Mouse (Mus musculus) liver, postnatal 0 days (tissue): Measurements from ENCODE around the gene Wapl. TPM values are rescaled to one million over a fixed set of nuclear protein-coding genes. Genes with fewer than 3 reads are reported as not detected.

Source experiments
- ATAC-seq: fragments of 200-750 bp; cut with Nextera tagmentation; 2 replicates; pipeline ENCODE4 v1.8.0; 2017; ENCODE audit warnings: mild to moderate bottlenecking, moderate library complexity
- DNase-seq: peaks from one replicate; pipeline ENCODE4 v3.0.0-alpha.2; 2016
- H3K27ac ChIP-seq: fragments of 300-500 bp; sonication (generic); 2 replicates; pipeline ENCODE4 v1.5.1; 2014; ENCODE audit warnings: antibody characterized with exemption, moderate library complexity, mild to moderate bottlenecking, low read depth
- H3K27me3 ChIP-seq: fragments of 300-500 bp; sonication (generic); 2 replicates; pipeline ENCODE4 v1.6.1; 2014; ENCODE audit warnings: low read length, control low read depth, mixed read lengths; ENCODE audit not compliant: insufficient read depth
- H3K36me3 ChIP-seq: fragments of 300-500 bp; sonication (generic); replicated peaks from 2 replicates; pipeline ENCODE4 v1.6.1; 2014; ENCODE audit warnings: mild to moderate bottlenecking, control low read depth, low read length, moderate library complexity, mixed read lengths; ENCODE audit not compliant: insufficient read depth
- H3K4me1 ChIP-seq: fragments of 300-500 bp; sonication (generic); 2 replicates; pipeline ENCODE4 v1.6.1; 2014; ENCODE audit warnings: antibody characterized with exemption, mild to moderate bottlenecking, control low read depth; ENCODE audit not compliant: insufficient read depth
- H3K4me2 ChIP-seq: fragments of 300-500 bp; sonication (generic); 2 replicates; pipeline ENCODE4 v1.6.1; 2014; ENCODE audit warnings: low read depth, mild to moderate bottlenecking, low read length, moderate library complexity, mixed read lengths
- H3K4me3 ChIP-seq: fragments of 300-500 bp; sonication (generic); 2 replicates; pipeline ENCODE4 v1.5.1; 2014; ENCODE audit warnings: low read depth, low read length
- H3K9ac ChIP-seq: fragments of 300-500 bp; sonication (generic); replicated peaks from 2 replicates; pipeline ENCODE4 v1.6.1; 2014; ENCODE audit warnings: mild to moderate bottlenecking, moderate library complexity
- H3K9me3 ChIP-seq: fragments of 300-500 bp; sonication (generic); 2 replicates; pipeline ENCODE4 v1.6.1; 2016; ENCODE audit warnings: mild to moderate bottlenecking, control low read depth, low read length, mixed read lengths
- CTCF ChIP-seq: sonication (generic); IDR thresholded peaks from 2 replicates; pipeline ENCODE4 v1.5.1; 2016; ENCODE audit warnings: antibody characterized with exemption, low read depth
- EP300 ChIP-seq: IDR thresholded peaks from 2 replicates; pipeline ENCODE4 v1.6.1; 2016; ENCODE audit warnings: antibody characterized with exemption, low read depth, mild to moderate bottlenecking
- WGBS: fragments of 180-500 bp; shearing (Covaris S2); extraction: QIAGEN DNeasy Blood & Tissue Kit; methylation state at CpG from one replicate; pipeline ENCODE4 v1.1.7; 2014; ENCODE audit not compliant: insufficient replicate concordance; 5-methylcytosine and 5-hydroxymethylcytosine counted together
- polyA plus RNA-seq: library from polyadenylated mRNA; unstranded; fragments of >200 nt; fragmentation: Nextera tagmentation; extraction: Ambion mirVana; gene quantifications from 2 replicates; pipeline ENCODE4 v1.2.1, GENCODE M21; 2015

The Wapl gene
- polyA plus RNA-seq = 15.3 TPM in 2 replicates

GRCm38 (mm10) chr14:34673395-34674228 is at the start of gene Wapl:
Gene Wapl (plus strand): TSS chr14:34673928.
- TF ChIP-seq CTCF (no peak), EP300 (0 out of 2 replicates have a peak, but pooled peaks have one; percentile 29)
- Histone ChIP-seq H3K4me2 (peak within 1 kb of the TSS; percentile 78), H3K4me3 (peak within 1 kb of the TSS; percentile 100), H3K36me3 (peaks cover 11% of the 10 kb centered on the region), H3K4me1 (peaks cover 22% of the 10 kb centered on the region), H3K9ac (peak within 1 kb of the TSS; percentile 100), H3K27ac (peak within 1 kb of the TSS; percentile 100), H3K9me3 (no peaks in the 10 kb centered on the region), H3K27me3 (no peaks in the 10 kb centered on the region)
- peak; percentile 97 for ATAC-seq
- DNase-seq = peak; percentile 97
- whole genome bisulfite sequencing = 1% methylated on average over 65 of the region's 90 CpGs

- no peak overlapping the region for H3K4me3 ChIP-seq
- no peak for ATAC-seq
- H3K27ac ChIP-seq = no peak overlapping the region
- no peaks in the 10 kb centered on the region for H3K27me3 ChIP-seq
- H3K9ac ChIP-seq = no peak overlapping the region
- H3K4me2 ChIP-seq = no peak overlapping the region; the same call in 1 of the 2 replicates
- H3K36me3 ChIP-seq = no peaks in the 10 kb centered on the region
- WGBS = 67% methylated on average over 7 of the region's 7 CpGs
- no peak for DNase-seq
- TF ChIP-seq EP300 (no peak), CTCF (no peak)
- H3K9me3 ChIP-seq = no peaks in the 10 kb centered on the region
- peaks cover 17% of the 10 kb centered on the region for H3K4me1 ChIP-seq
Observed at GRCm38 (mm10) chr14:34626824-34627223, 46.9 kb upstream of the Wapl start.

- no peak overlapping the region for H3K9ac ChIP-seq
- no peak overlapping the region for H3K27ac ChIP-seq
- peak overlapping the region; percentile 55 for H3K4me2 ChIP-seq
- H3K4me3 ChIP-seq = no peak overlapping the region
- no peaks in the 10 kb centered on the region for H3K9me3 ChIP-seq
- no peaks in the 10 kb centered on the region for H3K27me3 ChIP-seq
- DNase-seq (peak; percentile 33), ATAC-seq (peak; percentile 30)
- H3K4me1 ChIP-seq = peaks cover 9% of the 10 kb centered on the region; the same call in 1 of the 2 replicates
- H3K36me3 ChIP-seq = no peaks in the 10 kb centered on the region
- TF ChIP-seq CTCF = no peak
- TF ChIP-seq EP300 = peak; percentile 55; the same call in 1 of the 2 replicates
- WGBS = 40% methylated on average over 10 of the region's 10 CpGs
Observed at GRCm38 (mm10) chr14:34632722-34633448, 40.8 kb upstream of the Wapl start.

GRCm38 (mm10) chr14:34635192-34635591 is 38.5 kb upstream of the Wapl start:
- Histone ChIP-seq H3K27me3 (no peaks in the 10 kb centered on the region), H3K27ac (no peak overlapping the region), H3K9me3 (no peaks in the 10 kb centered on the region), H3K4me2 (no peak overlapping the region), H3K4me3 (no peak overlapping the region), H3K4me1 (peaks cover 9% of the 10 kb centered on the region; the same call in 1 of the 2 replicates), H3K36me3 (no peaks in the 10 kb centered on the region), H3K9ac (no peak overlapping the region)
- no peak for TF ChIP-seq EP300
- TF ChIP-seq CTCF = no peak
- 36% methylated on average over 7 of the region's 7 CpGs for WGBS
- no peak for DNase-seq
- peak; percentile 93 for ATAC-seq

- Histone ChIP-seq H3K9ac (no peak overlapping the region), H3K36me3 (no peaks in the 10 kb centered on the region), H3K4me2 (no peak overlapping the region), H3K4me1 (peaks cover 9% of the 10 kb centered on the region; the same call in 1 of the 2 replicates), H3K4me3 (no peak overlapping the region), H3K27ac (no peak overlapping the region), H3K9me3 (no peaks in the 10 kb centered on the region), H3K27me3 (no peaks in the 10 kb centered on the region)
- 73% methylated on average over 6 of the region's 6 CpGs for WGBS
- ATAC-seq (peak; percentile 20; the same call in 1 of the 2 replicates), DNase-seq (no peak)
- no peak for TF ChIP-seq EP300
- no peak for TF ChIP-seq CTCF
Observed at GRCm38 (mm10) chr14:34635721-34636120, 38.0 kb upstream of the Wapl start.

- 82% methylated on average over 7 of the region's 7 CpGs for WGBS
- Histone ChIP-seq H3K27ac (no peak overlapping the region), H3K36me3 (no peaks in the 10 kb centered on the region), H3K27me3 (no peaks in the 10 kb centered on the region), H3K4me1 (no peaks in the 10 kb centered on the region), H3K9ac (no peak overlapping the region), H3K4me3 (no peak overlapping the region), H3K9me3 (no peaks in the 10 kb centered on the region), H3K4me2 (no peak overlapping the region)
- ATAC-seq = no peak
- TF ChIP-seq CTCF = no peak
- TF ChIP-seq EP300 = no peak
- no peak for DNase-seq
Observed at GRCm38 (mm10) chr14:34644140-34644539, 29.6 kb upstream of the Wapl start.
